Mouse (Mus musculus) spleen, adult 2 months (tissue): ENCODE results near the gene Gm37240. TPM values are rescaled to one million over a fixed set of nuclear protein-coding genes. Genes with fewer than 3 reads are reported as not detected.

ENCODE experiments used
- DNase-seq, 2 experiments: peaks; one replicate each; pipeline versions ENCODE4 v3.0.0 to v3.0.0-alpha.2; 2012 to 2021; ENCODE audit warnings: low spot score in 2 of 2, low read depth in 1 of 2
- H3K27ac ChIP-seq: fragments of 200-500 bp; 2 replicates; pipeline ENCODE4 v1.5.1; 2012; ENCODE audit warnings: low read length, inconsistent platforms; ENCODE audit not compliant: insufficient read depth
- H3K27me3 ChIP-seq: fragments of 200-500 bp; 2 replicates; pipeline ENCODE4 v1.6.1; 2012; ENCODE audit warnings: mild to moderate bottlenecking, moderate library complexity, low read length, inconsistent platforms; ENCODE audit not compliant: control insufficient read depth, insufficient read depth
- H3K36me3 ChIP-seq: fragments of 200-500 bp; 2 replicates; pipeline ENCODE4 v1.6.1; 2012; ENCODE audit warnings: mild to moderate bottlenecking, low read length, inconsistent platforms; ENCODE audit not compliant: control insufficient read depth, insufficient read depth
- H3K4me1 ChIP-seq: fragments of 200-500 bp; 2 replicates; pipeline ENCODE4 v1.6.1; 2011; ENCODE audit warnings: inconsistent platforms; ENCODE audit not compliant: control insufficient read depth, insufficient read depth, insufficient read length
- H3K4me3 ChIP-seq: fragments of 200-500 bp; 2 replicates; pipeline ENCODE4 v1.5.1; 2011; ENCODE audit warnings: mild to moderate bottlenecking, inconsistent platforms; ENCODE audit not compliant: insufficient read depth, insufficient read length; ENCODE audit errors: extremely low read depth
- CTCF ChIP-seq: fragments of 200-500 bp; IDR thresholded peaks from 2 replicates; pipeline ENCODE4 v1.5.1; 2011; ENCODE audit warnings: mild to moderate bottlenecking, inconsistent platforms; ENCODE audit not compliant: insufficient read depth, insufficient read length, insufficient replicate concordance; ENCODE audit errors: extremely low read depth
- POLR2A ChIP-seq: fragments of 200-500 bp; IDR thresholded peaks from 2 replicates; pipeline ENCODE4 v1.6.1; 2011; ENCODE audit warnings: low read depth, low read length, inconsistent platforms
- WGBS: fragments of 180-500 bp; shearing (Covaris S2); methylation state at CpG from one replicate; pipeline ENCODE4 v1.1.7; 2018; 5-methylcytosine and 5-hydroxymethylcytosine counted together
- polyA plus RNA-seq: library from polyadenylated mRNA; depleted of rRNA; stranded (reverse); fragments of >200 nt; gene quantifications from 2 replicates; pipeline ENCODE4 v1.2.3, GENCODE M21; 2012

The Gm37240 gene
- polyA plus RNA-seq, 1 experiment = 1.1 TPM

DNA sequence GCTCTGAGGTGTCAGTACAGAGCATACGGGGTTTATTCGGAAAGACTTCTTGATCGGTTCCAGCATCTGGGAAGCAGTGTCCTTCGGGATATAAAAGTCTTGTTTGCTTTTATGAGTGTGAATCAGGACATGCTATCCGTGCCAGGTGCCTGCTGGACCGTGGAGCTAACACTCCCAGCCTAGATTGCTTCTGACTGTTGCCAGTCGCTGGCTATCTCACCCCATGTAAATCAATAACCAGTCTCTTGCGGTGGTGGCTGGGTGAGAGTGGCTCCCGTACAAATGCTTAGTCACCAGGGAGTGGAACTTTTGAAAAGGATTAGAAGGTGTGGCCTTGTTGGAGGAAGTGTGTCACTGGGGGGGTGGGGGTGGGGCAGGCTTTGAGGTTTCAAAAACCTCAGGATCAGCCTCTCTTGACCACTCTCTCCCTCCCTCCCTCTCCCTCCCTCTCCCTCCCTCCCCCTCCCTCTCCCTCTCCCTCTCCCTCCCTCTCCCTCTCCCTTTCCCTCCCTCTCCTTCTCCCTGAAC lies 1277.1 kb downstream of the Gm37240 start:
- H3K4me3 ChIP-seq = no peak overlapping the region
- H3K36me3 ChIP-seq = no peaks in the 10 kb centered on the region
- WGBS = 93% methylated on average over 9 of the region's 9 CpGs
- no peaks in the 10 kb centered on the region for H3K27me3 ChIP-seq
- no peak for DNase-seq
- H3K4me1 ChIP-seq = no peaks in the 10 kb centered on the region
- no peak overlapping the region for H3K27ac ChIP-seq
- no peak for TF ChIP-seq POLR2A
- TF ChIP-seq CTCF = no peak

DNA sequence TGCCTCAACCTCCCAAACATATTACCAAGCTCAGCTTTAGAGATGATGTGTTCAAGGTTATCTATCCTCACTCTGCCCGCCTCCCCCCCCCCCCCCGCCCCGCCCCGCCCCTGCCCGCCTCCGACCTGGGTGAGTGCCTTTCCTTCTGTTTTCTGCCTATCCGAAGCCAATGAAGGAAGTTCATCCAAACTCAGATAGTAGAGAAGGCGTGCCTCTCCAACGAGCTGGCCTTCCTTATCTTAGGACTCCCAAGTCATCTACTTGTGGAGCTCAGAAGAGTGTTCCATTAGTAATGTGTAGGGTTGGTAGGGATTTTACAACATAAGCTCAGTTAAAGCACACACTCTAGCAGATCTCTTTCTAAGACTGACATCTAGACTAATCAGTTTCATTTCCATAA lies 1284.1 kb downstream of the Gm37240 start:
- Histone ChIP-seq H3K27me3 (no peaks in the 10 kb centered on the region), H3K4me3 (no peak overlapping the region), H3K27ac (no peak overlapping the region), H3K4me1 (no peaks in the 10 kb centered on the region), H3K36me3 (no peaks in the 10 kb centered on the region)
- 85% methylated on average over 9 of the region's 9 CpGs for WGBS
- TF ChIP-seq CTCF = no peak
- no peak for DNase-seq

- H3K4me3 ChIP-seq = no peak overlapping the region
- no peak for DNase-seq
- TF ChIP-seq POLR2A = no peak
- no peak for TF ChIP-seq CTCF
- no peaks in the 10 kb centered on the region for H3K27me3 ChIP-seq
- H3K36me3 ChIP-seq = no peaks in the 10 kb centered on the region
- 92% methylated on average over 2 of the region's 2 CpGs for WGBS
- H3K4me1 ChIP-seq = no peaks in the 10 kb centered on the region
- no peak overlapping the region for H3K27ac ChIP-seq
Observed at GRCm38 (mm10) chr3:84602759-84603158, 1284.6 kb downstream of the Gm37240 start.

DNA sequence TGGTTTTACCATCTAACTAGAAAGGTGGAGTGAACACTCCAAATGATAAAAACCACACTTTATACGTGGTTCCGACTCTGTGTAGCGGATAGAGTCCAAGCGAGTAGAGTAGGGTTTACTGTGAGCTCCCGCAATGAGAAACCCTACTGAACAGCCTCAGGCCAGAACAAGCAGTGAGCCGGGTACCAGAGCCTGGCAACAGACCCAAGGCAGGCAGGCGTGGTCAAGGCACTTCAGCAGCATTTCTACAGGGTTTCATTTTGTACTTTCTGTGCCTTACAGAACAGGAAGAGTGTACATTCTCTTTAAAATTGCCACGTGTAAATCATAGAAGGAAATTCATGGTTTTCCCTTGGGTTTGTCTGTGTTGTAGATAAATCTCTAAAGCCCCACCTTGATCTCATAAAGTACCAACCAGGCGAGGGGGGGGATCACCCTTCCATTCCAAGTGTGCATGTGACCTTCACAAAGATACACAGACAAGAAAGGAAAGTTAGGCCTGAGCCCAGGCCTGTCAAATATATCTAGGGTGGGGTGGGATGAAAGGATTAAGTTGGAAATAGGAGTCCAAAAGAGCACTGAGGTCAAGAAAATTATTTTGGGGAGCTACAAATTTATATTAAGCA lies 1285.3 kb downstream of the Gm37240 start:
- no peaks in the 10 kb centered on the region for H3K27me3 ChIP-seq
- H3K4me1 ChIP-seq = no peaks in the 10 kb centered on the region
- DNase-seq = no peak
- no peaks in the 10 kb centered on the region for H3K36me3 ChIP-seq
- no peak overlapping the region for H3K27ac ChIP-seq
- 63% methylated on average over 9 of the region's 9 CpGs for WGBS
- no peak overlapping the region for H3K4me3 ChIP-seq
- TF ChIP-seq POLR2A (no peak), CTCF (no peak)

- 92% methylated on average over 6 of the region's 6 CpGs for WGBS
- Histone ChIP-seq H3K27me3 (peaks cover 5% of the 10 kb centered on the region; the same call in 1 of the 2 replicates), H3K36me3 (no peaks in the 10 kb centered on the region), H3K27ac (no peak overlapping the region), H3K4me1 (peaks cover 2% of the 10 kb centered on the region; the same call in 1 of the 2 replicates), H3K4me3 (no peak overlapping the region)
- TF ChIP-seq POLR2A = no peak
- no peak for TF ChIP-seq CTCF
- no peak for DNase-seq
Observed at GRCm38 (mm10) chr3:84598756-84599155, 1288.6 kb downstream of the Gm37240 start.

- TF ChIP-seq CTCF (no peak), POLR2A (no peak)
- Histone ChIP-seq H3K4me3 (no peak overlapping the region), H3K4me1 (peaks cover 2% of the 10 kb centered on the region; the same call in 1 of the 2 replicates), H3K27me3 (peaks cover 5% of the 10 kb centered on the region; the same call in 1 of the 2 replicates), H3K36me3 (no peaks in the 10 kb centered on the region), H3K27ac (no peak overlapping the region)
- DNase-seq = no peak
- 49% methylated on average over 6 of the region's 6 CpGs for WGBS
Observed at GRCm38 (mm10) chr3:84597996-84598734, 1289.2 kb downstream of the Gm37240 start.

DNA sequence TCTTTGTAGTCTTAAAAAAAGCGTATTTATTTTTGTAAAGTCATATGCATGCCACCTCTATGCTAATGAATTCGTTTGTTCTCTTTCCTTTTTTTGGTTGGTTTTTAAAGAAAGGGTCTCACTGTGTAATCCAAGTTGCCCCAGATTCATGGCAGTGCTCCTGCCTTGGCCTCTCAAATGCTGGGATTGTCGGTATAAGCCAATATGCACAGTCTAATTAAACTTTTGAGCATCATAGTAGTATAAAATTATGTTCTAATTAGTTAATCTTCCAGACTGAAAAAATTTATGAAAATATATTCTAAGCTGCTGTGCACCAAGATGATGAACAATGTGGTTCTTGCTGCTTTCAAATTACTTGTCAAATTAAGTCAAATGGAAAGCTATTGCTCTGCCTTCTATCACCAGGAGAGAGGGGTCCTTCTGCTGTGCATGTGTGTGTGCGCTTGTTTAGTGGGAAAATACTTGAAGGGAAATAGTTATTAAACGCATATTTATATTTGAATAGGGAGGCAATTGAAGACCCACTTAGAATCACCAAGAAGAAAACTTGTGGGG lies 1291.6 kb downstream of the Gm37240 start:
- DNase-seq = no peak
- TF ChIP-seq POLR2A (no peak), CTCF (no peak)
- WGBS = 50% methylated on average over 5 of the region's 5 CpGs
- Histone ChIP-seq H3K4me3 (no peak overlapping the region), H3K4me1 (peaks cover 2% of the 10 kb centered on the region; the same call in 1 of the 2 replicates), H3K27me3 (peaks cover 5% of the 10 kb centered on the region; the same call in 1 of the 2 replicates), H3K27ac (no peak overlapping the region), H3K36me3 (no peaks in the 10 kb centered on the region)
